Mouse (Mus musculus): Measurements from ENCODE around the gene M1ap. TPM values are rescaled to one million over a fixed set of nuclear protein-coding genes. Genes with fewer than 3 reads are reported as not detected.

The M1ap gene
- 0.20 TPM in 1 of 2 replicates, not detected in the other for polyA plus RNA-seq (2015; fragmentation: Nextera tagmentation; extraction: Ambion mirVana)

- Histone ChIP-seq H3K4me2 (no peak within 1 kb of the TSS), H3K27ac (replicated peaks) (no peak within 1 kb of the TSS), H3K27me3 (replicated peaks) (no peaks in the 10 kb centered on the region), H3K4me1 (no peaks in the 10 kb centered on the region), H3K9me3 (replicated peaks) (no peaks in the 10 kb centered on the region), H3K36me3 (no peaks in the 10 kb centered on the region), H3K9ac (replicated peaks) (no peak within 1 kb of the TSS), H3K4me3 (replicated peaks) (no peak within 1 kb of the TSS)
- no peak for ATAC-seq (ENCODE audit: low FRiP score)
- 78% methylated on average over 14 of the region's 14 CpGs for WGBS
These were observed at the start of gene M1ap for GRCm38 (mm10) chr6:82946651-82947050. Gene M1ap, plus strand, starts transcription at chr6:82946902.

GRCm38 (mm10) chr6:82897311-82897710 is 49.4 kb upstream of the M1ap start:
- Histone ChIP-seq H3K27me3 (replicated peaks) (no peaks in the 10 kb centered on the region), H3K27ac (replicated peaks) (no peak overlapping the region), H3K4me3 (replicated peaks) (no peak overlapping the region), H3K9me3 (replicated peaks) (no peaks in the 10 kb centered on the region), H3K9ac (replicated peaks) (no peak overlapping the region), H3K36me3 (no peaks in the 10 kb centered on the region), H3K4me2 (no peak overlapping the region), H3K4me1 (no peaks in the 10 kb centered on the region)
- WGBS, result 66% methylated on average over 3 of the region's 3 CpGs
- ATAC-seq (ENCODE audit: low FRiP score), result no peak

- H3K27ac ChIP-seq (replicated peaks), result no peak overlapping the region
- no peak for ATAC-seq (ENCODE audit: low FRiP score)
- H3K36me3 ChIP-seq, result no peaks in the 10 kb centered on the region
- no peak overlapping the region for H3K9ac ChIP-seq (replicated peaks)
- H3K4me2 ChIP-seq, result no peak overlapping the region
- H3K4me3 ChIP-seq (replicated peaks), result no peak overlapping the region
- 88% methylated on average over 4 of the region's 4 CpGs for WGBS
- no peaks in the 10 kb centered on the region for H3K27me3 ChIP-seq (replicated peaks)
- H3K9me3 ChIP-seq (replicated peaks), result no peaks in the 10 kb centered on the region
- H3K4me1 ChIP-seq, result no peaks in the 10 kb centered on the region
These were observed 48.5 kb upstream of the M1ap start for GRCm38 (mm10) chr6:82898227-82898626.

- H3K4me3 ChIP-seq (replicated peaks), result no peak overlapping the region
- H3K27ac ChIP-seq (replicated peaks), result no peak overlapping the region
- H3K9me3 ChIP-seq (replicated peaks), result no peaks in the 10 kb centered on the region
- no peak overlapping the region for H3K9ac ChIP-seq (replicated peaks)
- no peaks in the 10 kb centered on the region for H3K36me3 ChIP-seq
- H3K27me3 ChIP-seq (replicated peaks), result no peaks in the 10 kb centered on the region
- 65% methylated on average over 4 of the region's 4 CpGs for WGBS
- H3K4me2 ChIP-seq, result no peak overlapping the region
- no peaks in the 10 kb centered on the region for H3K4me1 ChIP-seq
- ATAC-seq (ENCODE audit: low FRiP score), result no peak
These were observed 48.0 kb upstream of the M1ap start for GRCm38 (mm10) chr6:82898745-82899144.

- no peak overlapping the region for H3K4me3 ChIP-seq (replicated peaks)
- no peak overlapping the region for H3K4me2 ChIP-seq
- ATAC-seq (ENCODE audit: low FRiP score), result no peak
- 78% methylated on average over 8 of the region's 8 CpGs for WGBS
- H3K4me1 ChIP-seq, result no peaks in the 10 kb centered on the region
- no peaks in the 10 kb centered on the region for H3K27me3 ChIP-seq (replicated peaks)
- no peak overlapping the region for H3K9ac ChIP-seq (replicated peaks)
- H3K27ac ChIP-seq (replicated peaks), result no peak overlapping the region
- no peaks in the 10 kb centered on the region for H3K9me3 ChIP-seq (replicated peaks)
- H3K36me3 ChIP-seq, result no peaks in the 10 kb centered on the region
These were observed 44.1 kb upstream of the M1ap start for GRCm38 (mm10) chr6:82902559-82902958.

GRCm38 (mm10) chr6:82906985-82907384 is 39.7 kb upstream of the M1ap start:
- ATAC-seq (ENCODE audit: low FRiP score), result no peak
- no peaks in the 10 kb centered on the region for H3K27me3 ChIP-seq (replicated peaks)
- no peak overlapping the region for H3K4me2 ChIP-seq
- H3K9me3 ChIP-seq (replicated peaks), result no peaks in the 10 kb centered on the region
- 0 out of 2 replicates have a peak, but pooled peaks cover 2% of the 10 kb centered on the region for H3K36me3 ChIP-seq
- H3K27ac ChIP-seq (replicated peaks), result no peak overlapping the region
- 92% methylated on average over 3 of the region's 3 CpGs for WGBS
- no peak overlapping the region for H3K9ac ChIP-seq (replicated peaks)
- H3K4me1 ChIP-seq, result no peaks in the 10 kb centered on the region
- no peak overlapping the region for H3K4me3 ChIP-seq (replicated peaks)

GRCm38 (mm10) chr6:82908034-82908433 is 38.7 kb upstream of the M1ap start:
- no peak overlapping the region for H3K4me3 ChIP-seq (replicated peaks)
- 80% methylated on average over 8 of the region's 8 CpGs for WGBS
- H3K4me1 ChIP-seq, result no peaks in the 10 kb centered on the region
- peaks cover 6% of the 10 kb centered on the region; the same call in 1 of the 2 replicates for H3K36me3 ChIP-seq
- no peak overlapping the region for H3K4me2 ChIP-seq
- H3K9ac ChIP-seq (replicated peaks), result no peak overlapping the region
- H3K27ac ChIP-seq (replicated peaks), result no peak overlapping the region
- H3K27me3 ChIP-seq (replicated peaks), result no peaks in the 10 kb centered on the region
- no peak for ATAC-seq (ENCODE audit: low FRiP score)
- no peaks in the 10 kb centered on the region for H3K9me3 ChIP-seq (replicated peaks)

- Histone ChIP-seq H3K4me3 (replicated peaks) (no peak overlapping the region), H3K9me3 (replicated peaks) (no peaks in the 10 kb centered on the region), H3K9ac (replicated peaks) (no peak overlapping the region), H3K4me2 (no peak overlapping the region), H3K4me1 (no peaks in the 10 kb centered on the region), H3K36me3 (peaks cover 17% of the 10 kb centered on the region), H3K27ac (replicated peaks) (no peak overlapping the region), H3K27me3 (replicated peaks) (no peaks in the 10 kb centered on the region)
- ATAC-seq (ENCODE audit: low FRiP score), result peak; percentile 39; the same call in 1 of the 2 replicates
- 69% methylated on average over 14 of the region's 14 CpGs for WGBS
These were observed 37.4 kb upstream of the M1ap start for GRCm38 (mm10) chr6:82909136-82909855.

- no peaks in the 10 kb centered on the region for H3K4me1 ChIP-seq
- no peak for ATAC-seq (ENCODE audit: low FRiP score)
- no peaks in the 10 kb centered on the region for H3K27me3 ChIP-seq (replicated peaks)
These were observed 35.4 kb upstream of the M1ap start for GRCm38 (mm10) chr6:82911303-82911702.

GRCm38 (mm10) chr6:82913336-82914247 is 33.1 kb upstream of the M1ap start:
- ATAC-seq (ENCODE audit: low FRiP score), result no peak
- H3K4me1 ChIP-seq, result no peaks in the 10 kb centered on the region
- peaks cover 26% of the 10 kb centered on the region for H3K36me3 ChIP-seq
- H3K9ac ChIP-seq (replicated peaks), result no peak overlapping the region
- no peak overlapping the region for H3K4me2 ChIP-seq
- H3K27ac ChIP-seq (replicated peaks), result no peak overlapping the region
- WGBS, result 86% methylated on average over 28 of the region's 28 CpGs
- H3K4me3 ChIP-seq (replicated peaks), result no peak overlapping the region
- H3K9me3 ChIP-seq (replicated peaks), result no peaks in the 10 kb centered on the region
- H3K27me3 ChIP-seq (replicated peaks), result no peaks in the 10 kb centered on the region; the same call in 1 of the 2 replicates

More at GRCm38 (mm10) chr6:82911303-82911702, 35.4 kb upstream of the M1ap start:
- Histone ChIP-seq H3K36me3 (peaks cover 17% of the 10 kb centered on the region), H3K4me2 (no peak overlapping the region), H3K9me3 (replicated peaks) (no peaks in the 10 kb centered on the region), H3K4me3 (replicated peaks) (no peak overlapping the region), H3K9ac (replicated peaks) (no peak overlapping the region), H3K27ac (replicated peaks) (no peak overlapping the region)
- WGBS, result 88% methylated on average over 5 of the region's 5 CpGs

- H3K4me1 ChIP-seq, result no peaks in the 10 kb centered on the region
- no peaks in the 10 kb centered on the region for H3K9me3 ChIP-seq (replicated peaks)
- H3K9ac ChIP-seq (replicated peaks), result no peak overlapping the region
- H3K36me3 ChIP-seq, result peaks cover 37% of the 10 kb centered on the region
- H3K27ac ChIP-seq (replicated peaks), result no peak overlapping the region
- no peak for ATAC-seq (ENCODE audit: low FRiP score)
- 26% methylated on average over 3 of the region's 3 CpGs for WGBS
- H3K27me3 ChIP-seq (replicated peaks), result no peaks in the 10 kb centered on the region; the same call in 1 of the 2 replicates
- H3K4me3 ChIP-seq (replicated peaks), result no peak overlapping the region
- H3K4me2 ChIP-seq, result no peak overlapping the region
These were observed 30.8 kb upstream of the M1ap start for GRCm38 (mm10) chr6:82915889-82916288.

All from neural tube, embryonic 15.5 days (tissue).